Mouse (Mus musculus) frontal cortex, postnatal 36 days (tissue): ENCODE measurements at regions not wholly inside any gene's neighbourhood (a gene's known extent, or its start where the extent isn't known, plus 50 kb on each side); places are given as distances from the start of the nearest gene placed in this dataset.

Source experiments
- DNase-seq, 2 experiments: peaks; one replicate each; pipeline ENCODE4 v3.0.0; 2022; ENCODE audit warnings: low spot score in 2 of 2

DNA sequence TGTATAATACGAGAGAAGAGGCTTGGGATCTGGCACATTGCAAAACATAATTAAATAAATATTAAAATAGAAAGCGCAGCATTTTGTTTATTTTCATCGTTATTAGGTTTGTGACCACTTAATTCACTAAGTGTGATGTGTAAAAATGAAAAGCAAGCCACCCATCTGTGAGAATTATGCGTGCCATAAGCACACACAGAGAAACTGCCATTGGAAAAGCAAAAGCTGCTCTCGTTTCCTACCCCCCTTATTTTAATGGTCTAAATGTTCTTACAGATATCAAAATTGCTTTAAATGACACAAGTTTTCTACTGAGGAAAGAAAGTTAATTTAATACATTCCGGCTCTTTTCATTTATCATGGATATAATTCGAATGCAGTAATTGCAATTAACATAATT is 2780.8 kb upstream of the Gm7489 start:
- no peak for DNase-seq

DNA sequence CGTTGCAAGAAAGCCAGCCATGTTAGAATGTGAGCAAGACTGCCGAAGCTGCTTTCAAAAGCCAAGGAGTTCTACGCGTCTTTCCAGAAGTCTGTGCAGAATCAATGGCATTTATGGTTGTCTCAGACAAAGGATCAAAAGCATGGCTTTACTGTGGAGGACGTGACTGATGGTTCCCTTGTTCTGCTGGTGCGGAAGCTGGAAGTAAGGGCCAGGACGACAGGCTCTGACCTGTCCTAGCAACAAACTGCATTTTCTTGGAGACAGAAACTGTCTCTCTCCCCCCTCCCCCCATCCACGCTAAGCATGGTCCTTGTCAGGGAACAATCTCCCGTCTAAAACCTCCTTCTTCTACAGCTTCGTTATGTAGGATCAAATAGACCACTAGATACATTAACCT is 2780.3 kb upstream of the Gm7489 start:
- no peak for DNase-seq

DNA sequence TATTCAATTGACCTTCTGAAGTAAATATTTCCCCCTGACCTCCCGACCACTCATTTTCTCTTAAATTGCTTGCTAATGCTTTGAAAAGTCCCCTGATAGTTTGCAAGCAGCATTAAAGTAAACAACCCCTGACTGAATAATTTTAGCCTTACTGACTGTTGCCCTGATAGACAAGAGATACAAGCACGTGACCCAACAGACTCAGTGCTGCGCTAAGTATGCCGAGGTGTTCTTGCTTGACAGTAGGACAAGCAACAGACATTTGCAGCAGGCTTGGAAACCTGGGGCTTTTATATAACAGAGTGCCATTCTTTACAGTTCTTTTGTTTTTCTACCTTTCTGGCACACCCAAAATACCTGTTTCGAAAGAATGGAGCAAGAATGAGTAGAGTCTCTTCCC is 2779.9 kb upstream of the Gm7489 start:
- no peak for DNase-seq

DNA sequence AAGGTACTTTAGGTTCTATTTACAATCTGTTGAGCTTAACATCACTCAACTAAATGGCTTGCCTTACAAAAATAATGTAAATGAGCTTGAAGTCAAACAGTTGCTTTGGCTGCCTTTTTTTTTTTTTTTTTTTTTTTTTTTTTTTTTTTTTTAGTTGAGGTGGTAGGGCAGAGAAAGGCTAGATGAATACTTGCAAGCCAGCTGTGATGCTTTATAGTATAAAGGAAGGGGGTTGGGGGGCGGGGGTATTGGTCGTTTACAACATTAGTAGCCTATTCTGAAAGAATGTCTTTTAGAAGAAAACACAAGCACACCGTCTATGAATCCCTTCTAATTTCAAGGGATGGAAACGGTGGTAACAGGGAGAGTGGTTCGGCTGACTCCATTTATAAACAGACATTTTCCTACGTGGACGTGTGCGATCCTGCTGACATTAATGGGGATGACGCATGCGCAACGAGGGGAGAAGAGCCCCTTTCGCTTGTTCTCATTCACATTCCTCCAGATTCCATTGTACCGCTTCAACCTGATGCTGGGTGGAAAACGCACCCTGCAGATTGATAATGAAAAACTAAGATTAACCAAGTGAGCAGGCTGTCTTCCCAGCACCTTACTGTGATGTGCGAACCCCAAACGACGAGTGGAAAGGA is 2779.2 kb upstream of the Gm7489 start:
- DNase-seq = no peak

DNA sequence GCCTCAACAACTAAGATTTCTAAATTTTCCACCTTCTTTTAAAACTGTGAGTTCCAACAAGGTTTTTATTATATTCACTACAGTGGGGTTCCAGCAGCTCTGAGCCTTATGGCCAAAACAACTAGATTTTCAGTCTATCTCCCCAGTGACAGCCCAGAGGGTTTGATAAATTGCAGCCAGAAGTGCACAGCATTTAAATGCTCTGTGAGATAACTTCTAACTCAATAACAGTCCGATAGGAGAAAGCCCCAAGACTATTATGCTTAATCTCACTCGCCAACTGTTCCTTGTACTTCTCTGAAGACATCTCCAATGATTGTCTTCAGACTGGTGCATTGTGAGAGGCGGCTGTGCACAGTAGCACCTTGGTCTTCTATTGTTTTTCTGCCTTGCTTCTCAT is 2774.5 kb upstream of the Gm7489 start:
- no peak for DNase-seq

DNA sequence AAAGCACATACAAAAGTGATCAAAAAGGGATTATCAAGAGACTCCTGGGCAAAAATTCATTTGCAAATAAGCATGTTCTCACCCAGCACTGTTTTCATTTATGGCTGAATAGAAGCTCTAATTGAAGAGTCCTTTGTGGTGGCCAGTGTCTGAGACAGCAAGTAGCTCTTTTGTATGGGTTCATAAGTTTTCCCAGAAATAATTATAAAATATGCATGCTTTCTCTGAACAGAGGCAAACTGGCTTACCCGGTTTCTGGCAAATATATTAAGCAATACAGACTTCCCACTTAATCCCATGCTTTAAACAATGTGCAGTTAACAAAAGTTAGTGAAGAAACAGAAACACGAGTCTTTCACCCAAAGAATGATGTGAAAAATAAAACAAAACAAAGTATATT is 2758.8 kb upstream of the Gm7489 start:
- DNase-seq = no peak

DNA sequence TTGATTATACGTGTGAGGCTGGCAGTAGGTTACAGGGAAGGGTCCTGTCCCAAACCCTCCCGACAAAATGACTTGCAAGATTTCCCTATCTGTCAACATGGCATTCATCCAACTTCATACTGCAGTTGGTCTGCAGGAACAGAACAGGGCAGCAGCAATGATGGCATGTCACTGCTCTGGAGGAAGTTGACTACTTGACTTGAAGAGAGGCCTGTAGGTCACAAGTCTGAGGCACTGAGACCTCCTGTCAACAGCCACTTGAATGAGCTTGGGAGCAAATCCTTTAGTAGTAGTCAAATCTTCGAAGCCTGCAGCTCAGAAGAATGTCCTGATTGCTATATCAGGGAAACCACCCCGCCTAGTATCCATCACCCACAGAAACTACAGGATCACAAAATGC is 2753.7 kb upstream of the Gm7489 start:
- no peak for DNase-seq

DNA sequence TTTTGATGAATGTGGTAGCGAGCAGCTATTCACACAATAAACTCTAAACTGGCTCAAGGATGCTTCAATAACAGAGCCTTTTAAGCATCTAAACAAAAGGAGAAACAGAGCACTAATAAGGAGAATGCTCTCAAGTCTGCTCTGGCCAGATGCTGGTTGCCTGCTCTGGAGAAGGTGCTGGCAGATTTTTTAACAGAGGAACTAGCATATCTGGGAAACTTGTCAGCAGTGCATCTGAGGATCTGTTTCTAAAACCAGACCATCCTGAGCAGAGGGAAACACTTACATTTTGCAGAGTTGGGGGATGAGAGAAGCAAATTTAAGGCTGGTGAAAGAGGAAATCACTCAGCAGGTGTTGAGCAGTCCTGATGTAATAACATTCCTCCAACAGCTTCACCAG is 2748.6 kb upstream of the Gm7489 start:
- peak; percentile 6 to 24 for DNase-seq

DNA sequence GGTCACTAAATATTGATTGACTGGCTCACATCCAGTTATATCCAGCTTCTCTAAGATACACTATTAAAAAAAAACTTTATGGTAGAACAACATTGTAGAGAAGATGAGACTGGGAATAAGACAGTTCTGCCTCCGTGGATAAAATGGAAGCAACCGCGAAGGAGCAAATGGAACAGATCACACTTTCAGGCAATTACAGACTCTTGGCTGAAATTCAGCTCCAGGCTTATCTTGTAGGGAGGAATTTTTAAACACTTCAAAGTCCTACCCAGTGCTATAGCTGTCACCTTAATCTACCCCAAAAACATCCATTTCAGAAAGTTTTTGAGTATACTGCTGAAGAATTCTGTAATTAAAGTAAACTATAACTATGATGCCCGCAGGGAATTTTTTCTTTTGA is 2745.2 kb upstream of the Gm7489 start:
- DNase-seq = peak in 1 of 2 experiments; percentile 58

DNA sequence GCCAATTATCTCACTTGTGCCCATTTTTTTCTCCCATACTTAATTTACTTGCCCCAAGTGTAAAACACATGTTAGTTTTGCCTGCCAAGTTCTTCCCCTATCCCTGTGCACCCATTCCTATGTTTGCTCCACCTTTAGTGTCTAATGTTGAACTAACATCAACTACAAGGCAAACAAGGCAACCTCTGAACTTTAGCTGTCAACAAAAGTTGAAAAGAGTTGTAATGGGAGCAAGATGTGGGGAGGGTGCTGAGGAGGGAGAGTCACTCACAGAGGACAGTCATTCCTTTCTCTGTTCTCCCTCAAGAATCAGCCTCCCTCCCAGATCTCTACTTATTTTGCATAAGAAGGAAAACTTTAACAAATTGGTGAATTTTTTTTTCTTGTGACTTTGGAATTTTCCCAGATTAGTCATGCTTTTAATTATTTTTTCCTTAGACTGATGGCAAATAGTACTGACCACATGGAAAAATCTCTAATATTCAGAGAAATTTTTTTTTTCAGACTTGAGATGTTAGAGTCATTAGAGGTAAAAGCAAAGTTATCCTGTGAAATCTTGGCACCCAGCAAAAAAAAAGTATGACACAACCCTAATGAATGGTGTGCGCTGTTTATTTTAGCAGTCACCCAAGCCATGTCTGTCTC is 2710.6 kb upstream of the Gm7489 start:
- DNase-seq = no peak

DNA sequence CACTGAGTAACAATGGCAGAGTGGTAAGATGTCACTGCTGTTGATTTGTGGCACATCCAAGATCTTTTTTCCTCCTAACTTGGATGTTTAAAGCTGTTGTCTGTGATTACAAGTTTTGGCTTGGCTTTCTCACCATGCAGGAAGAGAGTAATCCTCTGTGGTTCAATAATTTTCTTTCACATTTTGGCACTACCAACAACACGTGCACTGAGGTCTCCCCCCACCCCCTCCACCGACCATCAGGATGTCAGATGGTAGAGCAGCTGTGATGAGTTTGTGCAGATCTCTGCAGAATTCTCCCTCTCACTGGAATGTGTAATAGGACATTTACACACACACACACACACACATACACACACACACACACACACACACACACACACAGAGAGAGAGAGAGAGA is 2708.2 kb upstream of the Gm7489 start:
- no peak for DNase-seq

DNA sequence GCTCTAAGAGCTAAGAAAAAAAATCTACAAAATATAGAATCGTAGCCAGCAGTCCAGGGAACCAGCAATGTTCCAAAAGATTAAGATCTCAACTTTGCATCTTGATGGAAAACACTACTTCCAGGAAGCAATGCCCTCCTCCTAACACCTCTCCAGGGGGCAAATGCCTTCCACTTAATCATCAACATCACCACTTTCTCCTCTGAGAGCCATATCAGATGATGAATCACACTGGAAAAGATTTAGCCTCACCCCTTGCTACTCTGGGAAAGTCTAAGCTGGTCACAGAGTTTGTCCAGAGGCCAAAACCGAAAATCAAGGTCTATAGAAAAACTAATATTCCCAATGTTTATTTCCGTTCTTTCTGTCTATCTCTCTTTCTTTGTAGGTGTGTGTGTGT is 2695.6 kb upstream of the Gm7489 start:
- DNase-seq = no peak

DNA sequence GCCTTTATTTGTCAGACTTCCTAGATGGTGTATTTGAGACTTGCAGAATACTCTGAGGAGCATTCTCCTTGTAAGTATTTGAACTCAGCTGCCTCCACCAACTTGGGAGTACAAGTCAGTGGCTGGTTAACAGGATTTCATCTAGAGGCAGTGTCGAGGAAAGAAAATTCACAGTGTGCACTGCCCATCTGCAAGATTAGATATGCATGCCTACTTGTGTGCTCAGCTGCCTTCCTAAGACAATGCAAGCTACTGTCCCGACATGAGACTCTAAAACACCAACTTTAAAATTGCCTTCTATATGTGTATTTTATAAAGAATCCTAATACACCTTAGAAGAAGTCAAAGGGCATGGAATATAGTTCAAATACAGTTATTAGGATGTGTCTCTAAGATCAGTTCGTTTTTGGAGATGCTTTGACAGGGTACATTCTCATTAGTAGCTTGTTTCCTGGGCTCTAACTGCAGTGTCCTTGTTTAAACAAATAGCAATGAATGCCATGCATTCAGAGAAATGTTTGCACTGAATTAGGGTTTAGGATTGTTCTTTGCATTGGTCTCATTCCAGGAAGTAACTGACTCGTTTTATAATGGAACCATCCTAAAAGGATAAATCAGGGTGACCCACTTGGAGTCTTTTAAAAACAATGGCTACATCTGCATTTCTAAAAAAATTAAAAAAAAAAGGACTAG is 2687.1 kb upstream of the Gm7489 start:
- DNase-seq = no peak

DNA sequence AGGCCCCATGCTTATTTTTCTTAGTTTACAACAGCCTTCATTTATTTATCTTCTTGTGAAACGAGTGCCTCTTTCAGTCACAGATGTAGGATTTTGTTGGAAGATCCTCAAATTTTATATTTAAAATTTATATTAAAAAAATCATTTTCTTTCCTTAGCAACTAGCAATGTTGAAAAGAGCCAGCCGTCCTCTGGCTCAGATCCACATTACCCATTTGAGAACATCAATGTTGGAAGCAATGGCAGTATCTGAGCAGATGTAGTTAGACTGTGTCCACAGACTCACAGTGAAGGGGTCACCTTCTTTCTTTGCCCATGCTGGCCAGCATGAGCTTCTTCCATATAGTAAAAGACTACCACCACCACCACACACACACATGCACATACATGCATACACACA is 2681.4 kb upstream of the Gm7489 start:
- no peak for DNase-seq

DNA sequence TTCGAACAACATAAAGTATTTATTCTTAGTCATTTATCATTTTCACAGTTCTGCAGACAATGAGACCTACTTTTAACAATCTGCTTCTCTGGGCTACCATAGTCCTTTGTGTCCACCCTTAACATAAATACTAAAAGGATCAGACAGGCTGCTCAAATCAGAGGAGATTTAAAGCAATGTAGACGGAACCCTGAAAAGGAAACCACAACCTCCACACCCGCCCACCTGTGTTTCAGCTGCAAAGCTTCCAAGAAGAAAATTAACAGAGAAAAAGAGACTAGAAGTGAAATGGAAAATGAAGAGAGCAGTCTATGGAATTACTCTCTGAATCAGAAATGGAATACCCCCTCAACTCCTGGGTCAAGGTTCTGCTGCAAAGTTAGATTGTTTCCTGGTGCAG is 2678.7 kb upstream of the Gm7489 start:
- peak; percentile 44 to 79 for DNase-seq

DNA sequence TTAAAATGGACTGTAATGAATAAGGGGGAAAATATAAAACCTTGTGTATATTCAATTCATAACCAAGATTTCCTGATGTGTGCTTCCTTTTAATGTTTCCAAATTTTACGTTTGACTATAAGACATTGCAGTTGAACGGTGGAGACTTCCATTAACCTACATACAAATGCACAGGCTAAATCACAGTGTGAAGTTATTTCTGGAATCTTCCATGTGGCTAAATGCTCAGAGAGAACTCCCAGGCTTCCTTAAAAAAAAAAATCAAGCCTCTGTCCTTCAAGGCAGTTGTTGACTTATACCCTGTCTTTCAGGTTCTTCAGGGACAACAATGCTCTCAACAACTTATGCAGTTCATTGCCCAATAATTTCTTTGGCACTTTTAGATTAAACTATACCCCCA is 2677.9 kb upstream of the Gm7489 start:
- no peak for DNase-seq

DNA sequence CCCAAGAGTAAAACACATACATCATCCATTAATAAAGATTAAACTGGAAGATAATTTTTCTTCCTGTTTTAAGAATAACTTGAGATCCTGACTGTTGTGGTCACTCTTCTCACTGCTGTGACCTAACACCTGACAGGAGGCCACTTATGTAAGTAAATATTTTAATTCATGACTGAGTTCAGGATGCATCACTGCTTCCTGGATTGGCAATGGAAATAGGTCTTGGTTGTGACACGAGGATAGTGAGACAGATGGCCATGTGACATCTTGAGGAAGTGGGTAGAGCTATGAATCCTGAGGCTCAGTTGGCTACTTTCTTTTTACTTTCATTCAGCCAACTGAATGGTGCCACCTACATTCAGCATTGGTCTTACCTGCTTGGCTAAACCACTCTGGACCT is 2649.8 kb upstream of the Gm7489 start:
- no peak for DNase-seq

DNA sequence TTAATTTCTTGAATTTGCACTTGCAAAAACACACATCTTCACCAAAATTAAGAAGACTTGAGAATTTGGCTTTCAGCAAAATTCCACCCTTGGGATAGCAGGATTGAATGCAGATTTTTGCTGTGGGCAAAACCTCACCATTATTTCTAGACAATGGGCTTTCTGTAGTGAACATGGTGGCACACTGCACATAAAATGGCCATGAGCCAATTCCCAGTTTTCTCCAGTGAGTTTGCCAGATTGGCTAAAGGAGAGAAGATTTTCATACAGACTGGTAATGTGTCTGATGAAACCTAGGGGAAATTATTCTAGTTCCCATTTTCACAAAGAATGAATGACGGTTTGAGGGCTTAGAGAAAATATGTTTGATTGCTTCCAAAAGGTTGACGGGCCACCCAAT is 2640.1 kb upstream of the Gm7489 start:
- no peak for DNase-seq

DNA sequence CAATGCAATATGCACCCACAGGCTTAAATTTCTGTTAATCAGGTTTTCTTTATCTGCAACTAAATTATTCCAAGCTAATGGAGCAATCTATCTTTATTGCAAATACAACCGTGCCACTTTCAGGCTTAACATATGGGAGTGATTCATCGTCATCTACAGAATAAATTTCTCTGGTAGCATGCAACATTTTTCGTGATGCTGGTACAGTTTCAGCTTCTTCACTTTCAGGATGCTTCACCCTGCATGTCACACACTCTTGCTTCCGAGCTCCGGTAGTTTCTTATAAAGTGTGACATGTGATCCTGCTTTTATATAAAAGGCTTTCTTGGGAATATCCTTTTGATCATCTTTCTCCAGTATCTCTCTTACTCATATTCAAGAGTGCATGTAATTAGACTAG is 2637.4 kb upstream of the Gm7489 start:
- DNase-seq = peak in 1 of 2 experiments; percentile 6

DNA sequence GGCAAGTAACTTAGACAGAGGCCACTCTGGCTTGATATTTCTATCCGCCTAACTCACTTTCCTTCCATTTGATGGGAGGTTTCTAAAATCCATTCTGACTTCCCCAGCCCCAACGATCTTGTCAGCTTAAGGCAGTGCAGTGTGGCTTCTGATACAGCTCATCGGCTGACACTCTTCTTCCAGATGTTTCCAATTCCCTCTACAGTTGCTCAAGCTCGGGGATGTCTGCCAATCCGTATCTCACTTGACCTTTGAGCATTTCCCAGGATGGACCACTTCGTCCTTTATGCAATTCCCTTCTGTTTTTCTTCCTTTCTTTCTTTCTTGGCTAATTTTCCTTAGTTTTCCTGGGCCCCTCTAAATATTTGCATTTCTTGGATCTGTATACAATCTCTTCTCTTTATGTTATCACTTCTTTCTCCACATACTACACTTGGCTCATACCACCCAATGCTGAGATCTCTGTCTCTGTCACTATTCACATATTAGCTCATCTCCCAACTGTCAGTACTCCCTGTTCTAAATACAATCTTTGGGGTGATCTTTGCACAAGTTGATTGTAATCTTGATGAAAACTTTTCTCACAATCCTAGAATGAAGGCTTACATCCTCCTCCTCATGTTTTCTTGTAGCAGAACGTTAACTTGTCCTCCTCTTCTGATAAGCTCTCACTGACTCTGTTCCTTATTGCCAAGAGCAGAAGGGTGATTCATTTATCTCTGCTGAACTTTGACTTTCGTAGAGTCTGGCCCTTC is 2636.5 kb upstream of the Gm7489 start:
- DNase-seq = no peak

DNA sequence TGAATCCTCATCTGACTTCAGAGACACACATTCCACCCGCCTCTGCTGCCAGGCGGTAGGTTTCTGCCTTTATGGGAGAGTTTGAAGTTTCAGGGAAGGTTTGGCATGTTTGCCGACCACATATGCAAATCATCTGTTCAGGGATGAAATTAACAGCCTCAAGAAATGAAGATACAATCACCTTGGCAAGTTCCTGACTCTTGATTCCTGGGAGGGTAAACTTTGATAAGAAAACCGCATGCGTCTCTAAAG is 2636.0 kb upstream of the Gm7489 start:
- DNase-seq = no peak

DNA sequence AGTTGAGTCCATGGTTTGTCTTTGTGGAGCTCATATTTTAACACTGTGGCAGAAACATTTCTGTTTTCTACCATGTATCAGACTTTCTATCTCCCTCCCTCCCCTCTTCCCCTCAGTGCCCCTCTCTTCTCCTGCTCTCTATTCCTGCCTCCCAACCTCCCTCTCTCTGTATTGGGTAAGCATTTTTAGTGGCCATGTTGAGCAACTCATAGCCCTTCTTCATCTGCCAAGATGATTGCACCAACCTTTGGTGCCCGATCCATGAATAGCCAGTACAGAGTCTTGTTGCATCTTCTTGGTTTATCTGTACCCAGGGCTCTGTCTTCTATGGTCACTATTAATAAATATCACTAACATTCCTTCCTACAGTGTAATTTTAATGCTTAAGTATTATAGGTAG is 2630.6 kb upstream of the Gm7489 start:
- DNase-seq = no peak

DNA sequence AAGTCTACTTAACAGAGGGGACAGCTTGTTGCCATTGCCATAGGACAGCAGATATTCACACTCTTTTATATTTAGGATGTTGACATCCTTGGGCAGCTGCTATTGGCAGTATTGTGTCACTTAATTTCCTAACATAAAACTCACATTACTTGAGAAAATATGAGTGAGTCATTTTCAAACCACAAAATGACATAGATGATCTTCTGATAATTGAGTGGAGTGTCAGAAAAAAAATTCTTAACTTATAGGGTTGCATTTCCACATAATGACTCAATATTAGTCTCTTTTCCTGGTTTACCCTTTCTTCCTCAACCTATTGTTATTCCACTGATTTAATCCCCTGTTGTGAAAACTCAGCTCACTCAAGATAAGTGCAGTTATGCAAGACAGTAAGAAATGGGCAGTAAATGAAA is 2629.5 kb upstream of the Gm7489 start:
- DNase-seq = no peak
